Mouse (Mus musculus): ENCODE data around the gene Mfge8.

Gene Mfge8

DNA sequence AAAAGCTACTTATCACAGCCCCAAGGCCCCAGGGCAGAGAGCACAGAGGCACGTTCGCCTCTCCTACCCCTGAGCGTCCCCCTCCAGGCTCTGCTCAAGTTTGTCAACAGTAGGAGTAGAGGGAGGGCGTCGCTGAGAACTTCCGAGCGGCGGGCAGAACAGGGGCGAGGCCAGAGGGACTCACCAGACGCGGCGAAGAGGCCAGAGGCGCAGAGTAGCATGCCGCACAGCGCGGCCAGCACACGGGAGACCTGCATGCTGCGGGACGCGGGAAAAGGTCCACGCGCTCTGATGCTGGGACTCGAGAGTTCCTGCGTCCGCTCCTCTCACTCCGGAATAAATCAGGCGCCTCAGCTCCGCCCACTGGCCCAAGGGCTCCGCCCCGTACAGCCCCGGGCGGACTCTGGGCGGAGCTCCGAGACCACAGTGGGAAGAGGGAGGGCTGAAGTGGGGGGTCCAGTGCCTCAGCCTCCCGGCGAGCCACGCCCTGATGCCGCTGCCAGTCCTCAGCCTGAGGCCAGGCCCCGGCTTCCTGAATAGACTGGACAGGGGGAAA is at the start of gene Mfge8:
Gene Mfge8 (minus strand): TSS at position 350 of the 556 bp plus-strand sequence.
- peak; percentile 73 to 87 for DNase-seq

DNA sequence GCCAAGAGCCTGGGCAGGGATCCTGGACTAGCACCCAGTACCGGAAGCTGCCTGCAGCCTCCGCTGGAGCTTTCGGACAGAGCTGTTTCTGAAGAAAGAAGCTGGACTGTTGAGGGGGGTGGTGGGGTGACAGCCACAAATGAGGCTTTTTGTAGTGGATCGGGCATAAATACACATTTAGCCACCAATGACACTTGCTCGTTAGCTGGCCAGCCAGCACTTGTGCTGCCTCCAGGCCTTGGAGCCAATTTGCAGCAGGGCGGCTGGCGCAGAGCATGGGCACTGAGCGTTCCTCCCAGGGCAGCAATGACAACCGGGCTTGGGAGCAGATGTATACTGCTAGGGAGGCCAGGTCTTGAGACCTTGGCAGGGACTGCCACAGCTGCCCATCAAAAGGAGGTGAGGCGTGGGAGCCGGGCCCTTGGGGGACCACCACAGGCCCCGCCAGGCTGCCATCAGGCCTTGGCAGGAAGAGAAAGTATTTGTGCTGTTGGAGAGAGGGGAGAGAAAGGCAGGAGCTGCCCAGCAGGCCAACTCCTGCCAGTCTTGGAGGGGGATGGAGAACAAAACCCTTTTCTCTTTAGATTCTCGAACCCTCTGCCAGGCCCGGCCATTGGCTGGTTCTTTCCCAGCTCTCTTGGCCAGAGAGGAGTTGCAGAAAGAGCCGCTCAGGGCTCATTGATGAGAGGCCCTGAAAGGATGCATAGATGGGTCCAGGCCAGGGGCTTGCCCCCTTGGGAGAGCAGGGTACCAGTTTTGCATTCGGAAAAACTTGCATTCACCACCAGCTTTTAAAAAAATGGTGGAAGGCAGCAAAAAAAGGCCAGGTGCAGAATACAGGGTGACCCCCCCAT is 45.9 kb upstream of the Mfge8 start:
- DNase-seq: peak; percentile 87 to 95

DNA sequence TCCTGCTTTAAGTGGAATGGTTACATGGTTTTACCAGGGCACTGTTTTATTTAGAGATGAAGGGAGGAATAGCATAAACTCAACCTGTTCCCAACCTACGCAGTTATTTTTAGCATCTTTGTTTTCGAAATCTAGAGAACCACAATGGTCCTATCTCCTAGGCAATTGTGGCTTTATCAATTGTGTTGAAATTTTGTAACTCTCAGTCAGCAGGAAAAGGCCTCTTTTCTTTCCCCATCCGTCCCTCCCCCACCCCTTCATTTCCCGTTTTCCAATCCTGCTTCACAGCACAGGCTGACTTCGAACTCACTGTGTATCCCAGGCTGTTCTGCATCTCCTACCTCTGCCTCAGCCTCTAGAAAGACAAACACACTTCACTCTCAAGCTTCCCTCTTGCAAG is 45.1 kb upstream of the Mfge8 start:
- DNase-seq: no peak

DNA sequence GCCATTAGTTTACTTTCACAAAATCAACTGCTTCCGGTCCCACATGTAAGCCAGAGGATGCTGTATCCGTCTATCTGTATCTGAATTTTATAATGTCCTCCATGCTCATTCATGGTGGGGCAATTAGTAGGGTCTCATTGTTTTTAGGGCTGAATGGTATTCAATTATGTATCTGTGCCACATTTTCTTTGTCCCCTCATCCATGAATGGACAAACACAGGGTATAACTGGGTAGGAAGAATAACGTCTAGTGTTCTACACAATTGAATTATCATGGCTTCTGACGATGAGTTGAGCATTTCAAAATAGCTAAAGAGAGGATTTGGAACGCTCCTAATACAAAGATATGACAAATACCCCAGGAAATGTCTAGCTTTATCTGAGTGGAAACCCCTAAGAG is 42.6 kb upstream of the Mfge8 start:
- DNase-seq: no peak

DNA sequence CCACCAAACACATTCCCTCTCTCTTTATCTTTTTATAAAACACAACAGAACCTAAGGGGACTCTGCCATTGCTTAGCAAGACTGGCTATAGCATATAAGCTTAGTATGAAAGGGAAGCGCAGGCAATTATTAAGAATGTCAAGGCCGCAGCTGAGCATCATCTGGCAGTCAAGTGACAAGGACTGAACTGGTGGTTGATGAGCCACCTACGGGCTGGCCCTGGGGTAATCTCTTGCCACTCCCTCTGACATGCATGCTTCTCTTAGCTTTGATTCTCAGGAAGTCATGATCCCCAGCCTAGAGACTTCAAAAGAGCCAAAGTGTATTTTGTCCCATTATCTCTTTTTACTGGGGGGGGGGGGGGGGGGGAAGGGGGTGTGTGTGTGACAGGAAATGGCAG is 41.7 kb upstream of the Mfge8 start:
- DNase-seq: no peak

DNA sequence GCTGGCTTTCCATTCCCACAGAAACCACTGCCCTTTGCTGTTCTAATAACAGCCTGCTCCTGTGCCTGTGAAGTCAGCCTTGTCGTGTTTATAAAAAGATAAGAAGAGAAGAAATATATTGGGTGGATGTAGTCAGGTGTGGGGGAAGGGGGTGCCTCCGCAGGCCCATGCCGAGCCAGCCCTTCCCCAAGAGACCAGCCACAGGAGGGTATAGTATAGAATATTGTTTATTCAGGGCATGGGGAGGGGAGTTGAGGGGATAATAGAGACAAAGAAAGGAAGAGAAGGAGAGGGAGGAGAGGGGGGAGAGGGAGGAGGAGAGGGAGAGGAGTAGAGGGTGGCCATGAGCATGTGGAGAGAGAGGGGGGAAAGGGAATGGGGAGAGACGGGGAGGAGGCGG is 40.4 kb upstream of the Mfge8 start:
- no peak for DNase-seq

DNA sequence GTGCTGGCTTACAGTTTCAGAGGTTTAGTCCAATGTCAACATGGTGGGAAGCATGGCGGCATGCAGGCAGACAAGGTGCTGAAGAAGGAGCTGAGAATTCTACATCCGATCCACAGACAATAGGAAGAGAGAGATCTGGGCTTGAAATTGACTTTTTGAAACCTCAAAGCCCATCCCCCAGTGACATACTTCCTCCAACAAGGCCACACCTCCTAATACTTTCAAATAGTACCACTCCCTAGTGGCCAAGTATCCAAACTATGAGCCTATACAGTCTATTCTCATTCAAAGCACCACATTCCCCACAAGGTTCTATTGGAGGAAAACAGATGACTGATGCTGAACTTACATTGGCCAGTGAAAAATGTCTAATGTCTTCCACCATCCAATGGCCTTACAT is 38.7 kb upstream of the Mfge8 start:
- no peak for DNase-seq

DNA sequence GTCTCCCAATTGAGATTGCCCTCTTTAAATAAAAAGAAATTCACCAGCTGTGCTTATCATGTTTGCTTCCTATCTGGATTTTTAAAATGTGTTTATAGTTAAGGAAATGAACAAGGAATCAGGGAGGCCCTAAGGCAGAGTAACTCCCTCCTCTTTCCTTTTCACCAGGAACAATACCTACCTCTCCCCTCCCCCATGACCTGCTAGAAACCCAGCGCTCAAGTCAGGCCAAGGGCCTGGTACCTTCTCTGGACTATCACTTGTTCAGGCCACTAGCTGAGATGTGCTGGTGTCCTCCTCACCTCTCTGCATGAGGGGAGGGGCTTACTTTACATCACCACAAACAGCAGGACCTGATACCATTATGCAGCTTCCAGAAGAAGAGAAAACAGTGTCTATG is 34.6 kb upstream of the Mfge8 start:
- no peak for DNase-seq

DNA sequence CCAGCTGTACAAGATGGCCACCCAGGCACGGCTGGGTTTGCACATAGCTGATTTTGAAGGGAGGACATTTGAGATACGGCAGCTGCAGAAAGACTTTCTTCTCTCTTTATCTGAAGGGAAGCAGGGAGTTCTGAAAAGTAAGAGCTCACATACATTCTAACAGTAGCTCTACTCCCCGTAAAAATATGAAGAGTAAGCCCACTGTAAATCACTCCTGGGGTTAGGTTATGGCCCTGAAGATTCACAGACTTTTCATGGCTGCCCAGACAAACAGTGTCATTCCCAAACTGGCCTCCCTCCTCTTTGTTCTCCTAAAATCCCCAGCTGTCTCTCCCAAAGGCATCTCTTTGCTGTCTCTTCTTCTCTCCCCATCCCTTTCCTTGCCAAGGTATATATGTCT is 24.9 kb upstream of the Mfge8 start:
- DNase-seq: no peak

DNA sequence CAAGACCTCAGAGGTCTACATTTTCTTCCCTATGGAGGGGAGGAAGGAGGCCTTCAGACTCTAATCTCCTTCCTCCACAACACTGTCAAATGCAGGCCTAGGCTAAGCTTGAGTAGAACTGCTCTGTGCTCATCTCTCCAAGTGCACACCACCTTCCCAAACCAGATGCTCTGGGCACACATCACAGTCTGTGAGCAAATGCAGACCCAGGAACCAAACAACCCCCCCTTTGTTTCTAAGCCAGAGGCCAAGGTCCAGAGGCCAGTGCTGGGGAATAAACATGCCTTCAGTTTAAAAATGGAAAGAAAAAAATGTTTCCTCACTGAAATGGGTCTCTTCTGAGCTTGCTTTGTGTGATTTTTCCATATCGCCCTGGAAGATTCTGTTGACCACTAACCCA is 22.9 kb upstream of the Mfge8 start:
- no peak for DNase-seq

DNA sequence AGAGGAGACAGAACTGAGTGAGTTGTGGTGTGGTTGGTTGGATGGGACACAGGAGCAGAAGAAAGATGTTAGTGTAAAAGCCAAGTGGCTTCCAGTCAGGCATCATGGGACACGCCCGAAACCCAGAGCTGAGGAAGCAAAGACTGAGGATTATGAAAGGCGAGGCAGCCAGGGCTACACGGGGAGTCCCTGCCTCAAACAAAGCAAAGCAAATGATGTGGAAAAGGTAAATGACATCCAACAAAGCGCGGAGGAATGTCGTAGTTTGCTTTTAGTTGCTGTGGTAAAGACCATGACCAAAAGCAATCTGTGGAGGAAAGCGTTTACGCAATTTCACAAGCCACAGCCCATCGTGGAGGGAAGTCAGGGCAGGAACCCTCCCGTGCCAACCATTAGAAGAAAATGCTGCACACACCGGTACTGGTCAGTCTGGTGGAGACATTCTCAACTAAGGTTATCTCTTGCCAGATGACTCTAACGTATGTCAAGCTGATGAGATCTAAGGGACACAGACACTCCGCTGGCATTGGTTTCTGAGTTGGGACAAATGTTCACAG is 18.2 kb upstream of the Mfge8 start:
- no peak for DNase-seq

DNA sequence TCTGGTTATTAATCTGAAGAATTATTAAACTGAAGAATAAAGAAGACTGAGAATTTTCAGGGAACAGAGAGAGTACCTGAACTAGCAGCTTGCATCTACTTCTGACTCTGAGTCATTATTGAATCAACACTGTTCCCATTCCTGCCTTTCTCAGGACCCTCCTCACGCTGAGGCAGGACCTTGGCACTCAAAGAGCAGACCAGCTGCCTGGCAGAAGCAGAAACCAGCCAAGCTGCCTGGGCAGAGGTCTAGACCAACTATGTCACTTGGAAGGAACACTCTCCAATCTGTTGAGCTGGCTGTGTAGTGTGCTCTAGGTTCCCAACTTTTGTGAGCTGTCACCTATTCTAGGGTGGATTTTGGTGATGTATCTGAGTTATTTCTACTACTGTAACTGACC is 10.5 kb upstream of the Mfge8 start:
- DNase-seq: peak; percentile 53 to 72

DNA sequence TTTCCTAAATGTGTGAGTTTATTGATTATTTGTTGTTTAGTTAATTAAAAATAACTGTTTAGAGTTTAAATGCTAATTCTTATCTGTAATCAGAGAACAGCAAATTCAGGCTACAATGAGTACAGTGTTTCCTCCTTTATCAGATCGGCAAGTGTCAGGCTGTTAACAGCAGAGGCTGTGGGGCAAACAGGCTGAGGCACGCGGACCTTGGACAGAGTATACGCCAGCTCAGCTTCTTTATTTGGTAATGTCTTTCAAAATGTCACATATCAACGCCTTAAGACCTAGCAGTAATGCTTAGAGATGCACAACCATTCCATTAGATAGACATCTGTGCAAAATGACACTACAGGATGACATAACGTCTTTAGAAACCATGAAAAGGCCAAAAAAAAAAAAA is 662 bp upstream of the Mfge8 start:
- no peak for DNase-seq

DNA sequence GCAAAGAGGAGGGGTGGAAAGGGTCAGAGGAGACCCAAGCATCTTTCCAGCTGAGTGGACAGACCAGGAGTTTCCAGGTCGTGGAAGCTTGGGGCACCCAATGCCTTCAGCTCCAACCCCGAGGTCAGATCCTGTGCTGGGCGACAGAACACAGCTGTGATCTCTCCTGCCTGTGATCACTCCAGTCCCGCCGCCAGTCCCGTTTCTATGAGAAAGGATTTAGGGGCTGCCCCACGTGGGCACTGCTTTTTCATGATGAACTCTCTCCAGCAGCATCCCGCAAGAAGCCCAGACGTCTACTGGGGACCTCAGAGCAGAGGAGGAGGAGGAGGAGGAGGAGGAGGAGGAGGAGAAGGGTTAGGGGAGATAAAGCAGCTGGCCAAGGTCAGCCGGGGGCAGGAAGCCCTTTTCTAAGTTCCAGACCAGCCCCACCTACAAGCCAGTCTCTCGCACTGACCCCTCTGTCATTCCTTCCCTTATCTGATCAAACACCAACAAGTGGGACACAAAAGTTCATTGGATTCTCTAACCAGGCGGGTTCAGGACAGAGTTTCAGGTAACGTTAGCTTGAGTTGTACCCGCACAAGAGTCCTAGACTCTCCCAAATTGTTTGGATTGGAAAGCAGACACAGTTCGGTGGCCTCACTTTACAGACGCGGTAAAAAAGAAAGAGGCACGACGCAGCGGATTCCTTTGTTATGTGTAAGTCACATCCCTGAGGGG is 768 bp downstream of the Mfge8 start:
- DNase-seq: no peak

DNA sequence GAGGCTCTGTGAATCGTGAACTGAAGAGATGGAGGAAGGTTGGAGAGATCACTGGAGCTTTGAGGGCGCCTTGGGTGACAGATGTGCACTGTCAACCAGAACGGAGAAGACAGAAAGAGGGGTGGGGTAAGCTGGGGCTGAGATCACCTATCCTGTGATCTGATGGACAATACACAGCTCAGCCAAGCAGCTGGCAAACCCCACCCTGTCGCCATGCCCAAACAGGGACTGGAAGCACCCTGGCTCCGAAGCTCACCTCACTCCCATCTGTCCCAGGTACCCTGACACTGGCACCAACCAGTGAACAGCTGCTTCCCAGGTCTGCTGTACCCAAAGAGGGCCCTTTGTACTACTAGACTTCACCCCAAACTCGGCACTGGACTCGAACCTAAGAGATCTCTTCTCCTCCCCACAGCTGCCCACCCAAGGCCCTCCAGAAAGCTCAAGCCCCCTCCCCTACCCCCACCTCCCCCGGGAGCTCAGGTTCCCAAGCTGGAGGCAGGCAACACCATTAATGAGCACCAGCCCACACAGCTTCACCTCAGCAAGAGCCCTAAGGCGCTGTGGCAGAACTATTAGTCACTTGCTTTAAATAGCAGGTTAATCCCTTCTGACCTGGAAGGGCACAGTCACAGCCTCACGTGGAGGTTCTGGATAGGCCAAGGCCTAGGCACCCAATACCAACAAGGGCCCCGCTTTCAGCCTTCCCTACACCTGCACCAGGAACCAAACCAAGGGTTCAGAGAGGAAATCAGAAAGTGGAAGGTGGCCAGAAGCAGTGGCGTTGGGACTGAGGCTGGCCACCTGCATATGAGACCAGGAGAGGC is 1.6 kb downstream of the Mfge8 start:
- no peak for DNase-seq

DNA sequence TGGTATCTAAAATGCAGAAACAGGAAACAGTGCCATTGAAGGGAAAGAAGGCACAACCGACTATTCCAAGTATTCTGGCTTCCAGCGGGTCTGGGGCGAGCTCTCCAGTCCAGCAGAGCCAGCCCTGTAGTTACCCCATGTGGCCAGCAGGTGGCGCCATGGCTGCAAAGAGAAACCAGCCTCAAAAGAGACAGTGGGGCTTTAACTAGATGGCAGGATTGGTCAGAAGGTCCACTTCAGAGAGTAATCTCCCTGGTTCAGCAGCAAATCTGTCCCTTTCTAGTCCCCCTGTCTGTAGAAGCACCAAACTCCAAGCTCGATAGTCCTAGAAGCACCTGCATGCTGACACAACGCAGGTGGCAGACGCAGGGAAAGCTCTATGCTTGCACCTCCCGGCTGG is 8.0 kb downstream of the Mfge8 start:
- DNase-seq: peak; percentile 93 to 95

DNA sequence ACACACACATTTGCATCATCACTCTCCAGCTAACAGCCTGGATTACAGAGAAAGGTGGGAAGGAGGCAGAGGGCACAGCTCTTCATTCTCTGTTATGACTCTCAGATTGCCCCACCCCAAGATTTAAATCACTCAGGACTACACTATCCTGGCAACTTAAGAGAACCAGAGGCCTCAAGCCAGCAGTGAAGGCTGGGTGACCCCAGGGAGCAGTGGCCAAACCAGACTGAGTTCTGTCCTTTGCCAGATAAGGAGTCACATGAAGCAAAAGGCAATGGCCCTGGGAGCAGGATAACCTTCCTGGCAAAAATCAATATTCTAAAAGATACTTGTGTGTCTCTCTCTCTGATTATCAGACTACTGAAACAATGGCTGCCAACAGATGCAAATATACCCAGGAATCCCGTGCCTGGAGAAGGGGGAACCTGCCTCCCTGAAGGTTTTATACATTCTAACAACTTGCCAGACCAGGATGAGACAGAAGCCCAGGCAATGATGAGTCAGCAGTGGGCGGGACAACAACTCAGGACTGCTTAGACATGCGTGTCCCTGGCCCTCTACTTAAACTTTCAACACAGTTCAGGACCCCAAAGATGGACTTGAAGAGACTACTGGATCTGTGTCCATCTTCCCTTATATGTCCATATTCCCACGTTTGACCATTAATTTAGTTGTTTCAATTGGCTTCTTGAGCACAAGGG is 8.8 kb downstream of the Mfge8 start:
- no peak for DNase-seq

DNA sequence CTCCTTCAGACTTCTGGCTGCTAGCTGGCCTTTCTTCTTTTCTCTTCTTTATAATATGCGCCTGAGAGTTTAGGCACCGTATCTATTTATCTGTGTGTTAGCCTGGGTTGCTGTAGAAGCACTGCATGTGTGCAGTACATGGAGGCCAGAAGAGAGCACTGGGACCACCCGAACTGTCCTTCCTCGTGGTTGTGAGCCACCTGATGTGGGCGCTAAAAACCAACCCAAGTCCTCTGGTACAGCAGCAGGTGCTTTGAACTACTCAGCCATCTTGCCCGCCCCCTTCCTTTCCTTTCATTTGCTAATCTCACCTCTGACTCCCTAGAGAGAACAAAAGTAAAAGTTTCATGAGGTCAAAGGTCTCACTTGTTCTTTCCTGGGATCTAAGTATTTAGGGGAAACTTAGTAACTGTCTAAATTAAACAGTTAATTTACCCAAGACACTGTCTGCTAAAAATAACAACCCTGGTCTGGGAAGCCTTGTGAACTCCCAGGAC is 9.5 kb downstream of the Mfge8 start:
- no peak for DNase-seq

DNA sequence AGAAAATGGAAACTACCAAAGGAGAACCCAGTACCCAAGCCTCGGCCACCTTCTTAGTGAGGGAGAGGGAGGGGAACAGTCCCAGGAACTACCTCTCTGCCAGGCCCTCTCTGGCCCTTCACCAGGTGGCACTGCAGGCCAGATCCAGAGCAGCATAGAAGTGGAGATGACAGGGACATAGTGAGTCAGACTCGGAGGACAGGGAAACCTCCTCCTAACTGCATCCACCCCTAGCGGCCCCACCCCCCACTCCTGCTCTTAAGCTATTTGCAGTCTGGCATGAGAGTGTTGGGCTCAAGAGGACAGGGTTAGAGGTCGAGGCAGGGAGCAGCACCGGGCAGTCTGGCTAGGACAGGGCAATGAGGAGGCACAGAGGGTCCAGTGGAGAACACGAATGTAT is 15.5 kb downstream of the Mfge8 start:
- peak; percentile 27 to 40 for DNase-seq

DNA sequence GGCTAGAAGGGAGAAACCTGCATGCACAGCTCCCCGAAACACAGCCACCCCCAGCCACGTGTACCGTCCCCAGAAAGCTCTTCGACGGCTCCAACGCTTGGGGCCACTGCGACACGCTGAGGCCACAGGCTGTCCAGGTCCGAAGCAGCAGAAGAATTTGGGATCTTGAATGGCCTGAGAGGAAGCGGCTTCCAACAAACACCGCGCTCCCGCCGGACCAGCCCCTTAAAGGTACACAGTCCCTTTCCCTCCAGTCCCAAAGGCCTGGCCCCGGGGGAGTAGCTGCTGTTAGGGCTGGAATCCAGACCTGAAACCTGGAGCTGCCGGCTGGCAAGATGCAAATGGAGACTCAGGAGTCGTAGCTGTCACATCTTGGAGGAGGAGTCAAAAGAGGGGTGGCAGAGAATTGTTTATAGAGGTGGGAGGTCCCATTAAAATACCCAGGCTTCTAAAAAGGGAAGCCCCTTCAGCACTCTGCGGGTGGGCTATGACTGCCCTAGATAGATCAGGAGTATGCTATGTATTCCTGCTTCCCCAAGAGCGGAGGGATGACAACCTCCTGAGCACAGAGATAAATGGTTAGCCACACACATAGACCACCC is 17.9 kb downstream of the Mfge8 start, which contains the start of gene Hapln3:
Gene Hapln3 (minus strand): TSS at position 176 of the 602 bp plus-strand sequence.
- DNase-seq: peak; percentile 30 to 48

DNA sequence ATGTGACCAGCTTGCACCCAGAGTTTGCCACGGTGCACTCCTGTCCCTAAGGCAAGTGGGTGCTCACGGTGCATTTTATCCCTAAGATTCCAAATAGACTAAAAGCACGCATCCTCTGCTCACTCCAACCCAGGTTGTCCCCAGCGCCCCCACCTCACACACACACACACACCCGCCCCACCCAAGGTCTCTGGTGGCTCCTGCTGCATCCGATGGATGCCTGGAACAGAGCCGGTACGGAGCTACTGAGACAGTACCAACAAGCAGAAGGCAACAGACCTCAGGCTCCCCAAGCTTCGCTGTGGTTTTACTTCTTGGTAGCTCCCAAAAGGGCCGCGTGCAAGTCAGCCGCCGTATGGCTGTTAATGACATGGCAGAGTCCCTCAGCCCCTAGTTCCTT is 18.5 kb downstream of the Mfge8 start:
- DNase-seq: peak in 1 of 2 experiments; percentile 22
